Mouse (Mus musculus): ENCODE data around the gene Lmo3.

DNA sequence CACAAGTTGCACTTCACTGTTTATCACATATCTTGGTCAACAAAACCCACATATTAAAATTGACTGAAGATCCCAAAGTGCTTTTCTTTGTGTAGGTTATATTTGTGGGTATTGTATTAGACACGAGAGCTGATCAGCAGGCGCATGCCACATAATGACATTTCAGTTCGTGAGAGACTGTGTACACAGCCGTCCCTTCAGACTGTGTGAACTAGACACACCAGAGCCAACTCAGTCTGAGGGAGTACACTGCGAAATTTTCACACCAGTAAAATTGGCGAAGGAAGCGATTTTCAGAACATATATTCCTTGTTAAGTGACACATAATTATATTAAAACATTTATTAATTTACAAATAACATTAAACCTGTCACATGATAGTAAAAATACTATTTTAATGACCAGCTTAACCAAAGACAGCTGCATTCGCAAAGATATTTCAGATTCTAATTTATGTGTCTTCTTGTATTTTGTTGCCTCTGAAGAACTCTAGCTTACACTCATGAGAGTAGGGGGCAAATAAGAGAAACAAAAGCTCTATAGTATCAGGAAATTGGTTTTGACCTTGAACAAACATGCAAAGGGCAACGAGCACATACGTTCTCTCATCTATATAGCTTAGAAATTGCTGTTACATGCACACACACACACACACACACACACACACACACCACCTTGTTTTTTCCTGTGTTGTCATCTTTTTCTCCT lies 14.4 kb upstream of the Lmo3 start:
- no peak for TF ChIP-seq CTCF (IDR thresholded peaks at IDR 0.05; ENCODE audit: low read depth)
- TF ChIP-seq EP300 (optimal IDR thresholded peaks at IDR 0.05) = no peak
